Mouse (Mus musculus) c-Kit-negative CD71-positive TER-119-positive erythroid progenitor cells, embryonic 14.5 days (primary cell): ENCODE measurements around the gene R3hdm4.

ENCODE experiments used
- DNase-seq: peaks from one replicate; pipeline ENCODE4 v3.0.0-alpha.2; 2013; ENCODE audit warnings: low read depth, low spot score

Gene R3hdm4

DNA sequence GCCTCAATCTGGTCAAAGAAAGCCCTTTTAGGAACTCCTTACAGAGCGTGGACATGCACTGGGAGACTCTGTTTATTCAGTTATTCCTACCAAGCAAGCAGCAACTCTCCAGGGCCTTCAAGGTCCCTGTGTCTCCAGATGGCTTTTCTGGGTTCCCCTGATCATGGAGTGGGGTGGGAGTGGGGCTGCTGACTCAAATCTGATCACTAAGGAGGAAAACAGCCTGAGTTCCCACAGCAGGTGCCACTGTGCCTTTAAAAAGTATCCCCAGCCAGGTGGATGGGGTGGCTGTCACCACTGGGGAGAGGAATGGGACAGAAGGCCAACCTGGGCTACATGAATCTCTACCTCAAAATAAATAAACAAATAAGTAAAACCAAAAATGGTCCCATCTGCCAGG, 22.0 kb upstream of the R3hdm4 start:
- no peak for DNase-seq

DNA sequence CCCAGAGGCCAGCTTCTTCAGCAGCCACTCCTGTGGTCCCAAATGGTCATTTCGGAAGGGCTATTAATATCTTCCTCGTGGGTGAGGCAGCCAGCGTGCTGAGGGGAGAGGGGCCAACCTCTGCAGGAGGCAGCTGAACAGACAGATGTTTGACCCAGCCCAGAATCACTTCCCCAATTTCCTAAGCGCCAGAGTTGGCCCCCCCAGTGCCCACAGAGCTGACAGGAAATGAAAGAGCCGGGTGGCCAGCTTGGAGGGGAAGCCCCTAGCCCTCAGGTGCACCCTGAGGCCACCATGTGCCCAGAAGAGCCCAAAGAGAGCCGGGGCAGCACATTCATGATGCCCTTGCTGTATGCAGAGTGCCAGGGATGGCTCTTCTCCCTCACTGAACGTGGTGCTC, 19.7 kb upstream of the R3hdm4 start:
- DNase-seq, result no peak

DNA sequence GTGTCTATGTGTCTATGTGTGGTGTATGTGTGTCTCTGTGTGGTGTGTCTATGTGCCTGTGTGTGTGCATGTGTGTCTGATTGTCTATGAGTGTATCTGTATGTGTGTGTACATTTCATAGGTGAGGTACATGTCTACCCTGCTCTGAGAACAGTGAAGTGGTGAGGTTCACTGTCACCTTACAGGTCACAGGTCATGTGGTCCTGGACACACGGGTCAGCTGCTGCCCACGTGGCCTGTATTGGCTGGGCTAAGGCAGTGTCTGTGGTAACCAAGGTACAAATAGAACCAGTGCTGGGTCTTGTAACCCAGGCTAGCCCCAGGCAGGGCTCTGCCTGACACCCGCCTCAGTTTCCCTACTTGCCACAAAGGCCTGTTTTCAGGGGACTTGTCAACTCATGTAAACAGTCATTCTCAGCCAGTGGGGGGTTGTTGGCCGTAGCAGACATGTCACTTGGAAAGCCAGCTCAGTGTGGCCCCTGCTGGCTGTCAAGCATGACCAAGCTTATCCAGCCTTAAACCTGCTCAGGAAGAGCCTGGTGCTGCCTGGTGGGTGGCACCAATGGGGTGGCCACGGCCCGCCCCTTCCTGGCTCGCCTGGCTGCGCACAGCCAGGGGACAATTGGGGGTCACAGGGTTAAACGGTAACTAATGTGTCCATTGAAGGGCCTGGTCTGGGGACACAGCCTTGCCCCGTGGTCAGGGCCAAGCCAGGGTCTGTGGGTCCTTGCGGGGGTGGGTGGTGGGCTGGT, 16.9 kb upstream of the R3hdm4 start:
- DNase-seq, result no peak

GRCm38 (mm10) chr10:79936911-79937441, 16.0 kb upstream of the R3hdm4 start:
- DNase-seq, result no peak

DNA sequence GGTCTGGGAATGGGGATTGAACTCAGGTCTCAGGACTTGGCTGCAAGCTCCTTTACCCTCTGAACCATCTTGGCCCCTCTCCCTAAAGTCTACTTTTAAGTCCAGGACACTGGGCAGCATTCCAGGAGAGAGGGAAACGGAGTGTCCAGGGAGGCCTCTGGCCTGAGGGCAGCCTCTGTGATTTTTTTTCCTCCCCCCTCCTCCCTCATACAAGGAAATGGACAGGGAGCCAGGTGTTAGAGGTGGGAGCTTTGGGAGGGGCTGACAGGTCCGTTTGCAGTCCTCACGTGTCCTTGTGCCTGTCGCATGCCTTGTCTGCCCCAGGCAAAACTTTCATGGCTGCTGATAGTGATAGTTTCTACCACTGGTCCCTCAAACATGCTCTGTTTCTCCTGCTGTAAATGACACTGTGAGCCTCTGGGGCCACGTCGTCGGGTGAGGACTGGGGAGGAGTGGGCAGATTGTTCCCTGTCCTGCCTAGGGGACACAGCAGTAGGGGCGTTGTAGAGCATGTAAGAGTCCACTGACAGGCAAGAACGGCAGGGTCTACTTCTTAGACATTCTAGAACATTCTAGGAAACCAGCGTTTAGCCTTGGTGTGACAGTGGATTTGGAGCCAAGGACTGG, 15.4 kb upstream of the R3hdm4 start:
- no peak for DNase-seq

DNA sequence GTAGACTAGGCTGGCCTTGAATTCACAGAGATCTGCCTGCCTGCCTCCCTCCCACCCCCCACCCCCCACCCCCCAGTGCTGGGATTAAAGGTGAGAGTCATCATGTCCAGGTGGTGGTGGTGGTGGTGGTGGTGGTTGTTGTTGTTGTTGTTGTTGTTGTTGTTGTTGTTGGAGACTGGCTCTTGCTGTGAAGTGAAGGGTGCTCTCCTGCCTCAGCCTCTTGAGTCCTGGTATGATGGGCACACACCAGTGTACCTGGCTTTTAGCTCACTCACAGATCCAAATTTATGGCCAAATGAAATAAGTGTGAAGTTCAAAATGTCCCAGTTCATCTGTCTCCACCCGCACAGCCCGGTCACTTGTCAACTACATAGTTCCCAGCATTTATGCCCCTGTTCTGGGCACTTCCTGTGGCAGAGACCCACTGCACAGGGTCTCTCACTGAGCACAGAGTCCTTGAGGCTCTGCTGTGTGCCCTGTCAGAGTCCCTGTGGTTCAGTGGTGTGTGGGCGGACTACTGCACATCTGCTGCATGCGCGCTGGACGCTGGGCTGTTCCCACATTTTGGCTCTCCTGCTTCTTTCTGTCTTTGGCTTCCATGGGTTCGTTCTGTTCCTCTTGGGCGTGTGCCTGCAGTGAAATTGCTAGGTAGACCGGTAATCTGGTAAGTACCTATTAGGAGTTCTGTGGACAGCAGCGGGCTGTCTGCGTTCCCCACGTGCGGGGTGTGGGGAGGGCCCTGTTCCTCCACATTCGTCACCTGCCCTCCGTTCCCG, 14.0 kb upstream of the R3hdm4 start:
- DNase-seq, result no peak

DNA sequence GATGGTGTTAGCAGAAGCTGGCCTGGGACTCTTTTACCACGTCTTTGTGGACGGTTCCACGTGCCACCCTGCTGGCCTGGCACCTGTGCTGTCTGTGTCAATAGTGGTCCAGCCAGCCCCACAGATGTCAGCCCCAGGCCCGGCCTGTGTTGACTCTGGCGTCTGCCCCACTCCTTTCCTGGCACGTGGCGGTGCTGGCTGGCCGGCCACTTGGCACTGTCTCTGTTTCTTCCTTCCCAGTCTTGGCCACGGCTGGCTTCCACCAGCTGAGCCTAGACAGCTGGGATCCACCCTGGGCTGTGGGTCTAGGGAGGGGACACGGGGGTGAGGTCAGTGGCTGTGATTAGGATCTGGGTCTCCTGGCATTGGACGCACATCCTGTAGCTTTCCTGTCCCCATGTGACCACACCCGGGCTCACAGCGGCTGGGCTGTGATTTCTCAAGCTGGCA, 13.3 kb upstream of the R3hdm4 start:
- no peak for DNase-seq

DNA sequence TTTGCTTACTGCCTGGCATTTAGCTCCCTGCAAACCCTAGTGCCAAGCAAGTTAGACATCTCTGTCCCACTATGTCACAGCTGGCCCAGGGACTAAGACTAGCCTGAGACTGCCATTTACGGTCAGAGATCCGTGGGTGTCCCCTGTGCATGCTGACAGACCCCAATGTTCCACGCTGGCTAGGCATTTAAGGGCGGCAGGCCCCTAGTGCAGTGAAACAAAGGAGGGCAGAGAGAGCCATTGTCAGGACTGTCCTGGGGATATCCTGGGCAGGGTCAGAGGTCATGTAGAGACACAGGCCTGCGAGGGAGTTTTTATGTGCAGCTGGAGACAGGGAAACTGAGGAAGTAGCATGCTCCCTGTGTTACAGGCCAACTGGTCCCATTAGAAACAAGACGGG, 12.9 kb upstream of the R3hdm4 start:
- DNase-seq, result no peak

- DNase-seq, result no peak
These were observed 12.2 kb upstream of the R3hdm4 start for GRCm38 (mm10) chr10:79933145-79933679.

- DNase-seq, result no peak
These were observed 11.7 kb upstream of the R3hdm4 start for GRCm38 (mm10) chr10:79932736-79933135.

- DNase-seq, result no peak
These were observed 10.8 kb upstream of the R3hdm4 start for GRCm38 (mm10) chr10:79931797-79932196.

DNA sequence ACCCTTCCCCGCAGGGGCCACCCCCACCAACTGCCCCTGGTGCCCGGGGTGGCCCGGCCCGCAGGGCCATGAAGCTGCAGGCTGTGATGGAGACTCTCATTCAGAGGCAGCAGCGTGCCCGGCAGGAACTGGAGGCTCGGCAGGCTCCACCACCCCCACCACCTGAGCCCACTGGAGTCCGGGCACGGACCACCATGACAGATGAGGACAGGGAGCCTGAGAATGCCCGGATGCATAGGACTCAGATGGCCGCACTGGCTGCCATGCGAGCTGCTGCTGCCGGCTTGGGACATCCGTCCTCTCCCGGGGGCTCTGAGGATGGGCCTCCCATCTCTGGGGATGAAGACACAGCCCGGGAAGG, 9.8 kb upstream of the R3hdm4 start:
- DNase-seq, result no peak

GRCm38 (mm10) chr10:79929967-79930825, 9.2 kb upstream of the R3hdm4 start:
- DNase-seq, result no peak

GRCm38 (mm10) chr10:79928907-79929701, 8.1 kb upstream of the R3hdm4 start:
- DNase-seq, result no peak

DNA sequence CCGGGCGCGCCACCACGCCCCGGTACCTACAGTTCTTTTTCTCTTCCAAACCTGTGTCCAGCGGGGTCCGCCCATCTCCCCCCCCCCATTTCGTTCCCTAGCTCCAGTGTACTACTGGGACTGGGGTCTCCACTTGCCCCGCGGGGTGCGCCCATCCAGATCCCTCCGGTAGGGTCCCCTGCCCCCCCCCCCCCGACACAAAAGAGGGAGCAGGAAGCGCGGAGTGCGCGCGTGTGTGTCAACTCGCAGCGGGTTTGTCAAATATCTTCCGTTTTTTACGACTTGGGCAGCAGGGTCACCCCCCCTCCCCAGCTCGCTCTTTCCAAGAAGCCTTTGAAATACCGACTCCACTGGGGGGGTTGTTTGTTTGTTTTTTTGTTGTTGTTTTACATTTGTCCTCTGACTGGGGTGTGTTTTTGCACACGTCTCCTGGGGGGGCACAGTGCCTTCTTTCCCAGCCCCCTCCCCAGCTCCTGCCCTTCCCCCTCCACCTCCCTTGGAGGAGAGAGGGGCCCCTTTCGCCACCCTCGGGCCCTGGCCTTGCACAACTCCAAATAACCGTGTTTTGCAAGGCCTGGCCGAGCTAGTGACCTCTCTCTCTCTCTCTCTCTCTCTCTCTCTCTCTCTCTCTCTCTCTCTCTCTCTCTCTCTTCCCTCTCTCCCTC, 7.2 kb upstream of the R3hdm4 start:
- DNase-seq, result no peak

DNA sequence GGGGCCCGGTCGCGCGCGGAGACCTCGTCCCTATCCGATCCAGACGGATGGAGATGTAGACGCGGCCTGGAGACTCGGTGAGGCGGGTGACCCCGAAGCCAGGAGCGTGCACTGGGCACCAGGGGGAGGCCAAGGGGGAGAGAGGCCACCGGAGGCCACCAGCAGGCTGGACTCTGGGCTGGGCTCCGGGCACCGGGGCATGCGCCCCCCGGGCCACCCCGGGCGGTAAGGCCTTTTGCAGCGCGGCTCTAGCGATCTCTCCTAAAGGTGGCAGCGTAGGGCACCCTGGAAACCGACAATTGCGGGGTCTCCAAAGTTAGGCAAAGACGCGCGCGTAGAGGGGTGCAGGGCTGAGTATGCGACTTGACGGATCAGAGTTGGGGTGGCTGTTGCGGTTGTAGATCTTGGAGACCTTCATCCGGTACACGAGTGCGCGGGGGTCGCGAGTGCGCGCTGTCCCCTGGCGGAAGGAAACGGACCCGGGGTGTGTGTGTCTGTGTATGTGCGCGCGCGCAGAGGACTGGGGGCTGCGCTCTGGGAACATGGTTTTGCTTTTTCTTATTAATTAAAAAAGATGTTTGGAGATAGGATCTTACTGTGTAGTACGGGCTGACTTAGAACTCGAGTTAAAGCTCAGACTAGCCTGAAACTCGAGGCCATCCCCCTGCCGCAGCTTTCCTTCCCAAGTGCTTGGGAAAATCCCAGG, 6.5 kb upstream of the R3hdm4 start:
- no peak for DNase-seq

DNA sequence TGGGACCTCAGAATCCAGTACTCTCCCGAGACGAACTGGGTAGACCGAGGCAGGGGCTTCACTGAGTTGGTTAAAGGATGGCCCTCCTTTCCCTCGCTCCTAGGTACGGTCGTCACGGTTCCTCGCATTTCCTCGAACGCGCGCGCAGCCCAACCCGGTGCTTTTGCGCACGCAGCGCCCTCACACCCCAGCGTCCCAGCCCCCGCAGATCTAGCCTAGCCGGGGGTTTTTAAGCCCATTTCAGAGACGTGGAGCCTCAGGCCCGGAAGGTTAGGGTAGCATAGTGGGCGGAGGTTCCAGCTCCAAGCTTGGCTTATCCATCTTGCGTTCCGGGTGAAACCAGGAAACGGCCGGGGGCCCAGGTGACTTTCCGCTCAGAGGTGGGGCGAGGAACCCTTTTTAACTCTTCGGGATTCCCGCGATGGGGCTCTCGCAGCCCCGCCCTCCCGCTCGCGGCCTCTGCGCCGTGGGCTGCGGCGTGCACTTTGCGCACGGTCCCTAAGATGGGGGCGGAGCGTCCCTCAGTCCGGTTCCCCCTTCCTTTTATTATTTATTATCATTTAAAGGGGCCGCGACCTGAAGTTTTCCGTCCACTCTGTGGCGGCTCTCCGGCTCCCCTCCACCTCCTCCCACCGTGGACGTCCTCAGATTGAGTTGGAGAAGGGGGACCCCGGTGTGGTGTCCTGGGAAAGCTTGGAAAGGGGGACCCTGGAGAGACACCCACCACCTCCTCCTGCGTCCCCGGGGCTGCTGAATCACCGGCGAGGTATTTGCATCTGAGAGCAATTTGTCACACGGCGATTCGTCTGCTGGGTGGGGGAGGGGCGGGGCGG, 5.7 kb upstream of the R3hdm4 start, which contains the start of gene Arid3a:
TSS of gene Arid3a (plus strand) at position 553 of the 833 bp plus-strand sequence.
- peak; percentile 62 for DNase-seq
